Mouse (Mus musculus) myocyte (in vitro differentiated cells): Measurements from ENCODE around the gene Eif4b.

Source experiments
- CEBPB ChIP-seq: IDR thresholded peaks from 2 replicates; pipeline ENCODE4 v1.6.1; 2011; ENCODE audit warnings: mild to moderate bottlenecking, moderate library complexity; ENCODE audit not compliant: poor library complexity, insufficient read depth, severe bottlenecking
- REST ChIP-seq: IDR thresholded peaks from one replicate; pipeline ENCODE4 v1.6.1; 2011; ENCODE audit warnings: mild to moderate bottlenecking, control low read depth, moderate library complexity; ENCODE audit not compliant: insufficient read depth, insufficient read length
- TCF12 ChIP-seq: IDR thresholded peaks from one replicate; pipeline ENCODE4 v1.6.1; 2011; ENCODE audit warnings: mild to moderate bottlenecking, control low read depth; ENCODE audit not compliant: poor library complexity, insufficient read depth, severe bottlenecking
- TCF3 ChIP-seq: IDR thresholded peaks from one replicate; pipeline ENCODE4 v1.6.1; 2011; ENCODE audit warnings: low read depth, control low read depth; ENCODE audit not compliant: insufficient read length

DNA sequence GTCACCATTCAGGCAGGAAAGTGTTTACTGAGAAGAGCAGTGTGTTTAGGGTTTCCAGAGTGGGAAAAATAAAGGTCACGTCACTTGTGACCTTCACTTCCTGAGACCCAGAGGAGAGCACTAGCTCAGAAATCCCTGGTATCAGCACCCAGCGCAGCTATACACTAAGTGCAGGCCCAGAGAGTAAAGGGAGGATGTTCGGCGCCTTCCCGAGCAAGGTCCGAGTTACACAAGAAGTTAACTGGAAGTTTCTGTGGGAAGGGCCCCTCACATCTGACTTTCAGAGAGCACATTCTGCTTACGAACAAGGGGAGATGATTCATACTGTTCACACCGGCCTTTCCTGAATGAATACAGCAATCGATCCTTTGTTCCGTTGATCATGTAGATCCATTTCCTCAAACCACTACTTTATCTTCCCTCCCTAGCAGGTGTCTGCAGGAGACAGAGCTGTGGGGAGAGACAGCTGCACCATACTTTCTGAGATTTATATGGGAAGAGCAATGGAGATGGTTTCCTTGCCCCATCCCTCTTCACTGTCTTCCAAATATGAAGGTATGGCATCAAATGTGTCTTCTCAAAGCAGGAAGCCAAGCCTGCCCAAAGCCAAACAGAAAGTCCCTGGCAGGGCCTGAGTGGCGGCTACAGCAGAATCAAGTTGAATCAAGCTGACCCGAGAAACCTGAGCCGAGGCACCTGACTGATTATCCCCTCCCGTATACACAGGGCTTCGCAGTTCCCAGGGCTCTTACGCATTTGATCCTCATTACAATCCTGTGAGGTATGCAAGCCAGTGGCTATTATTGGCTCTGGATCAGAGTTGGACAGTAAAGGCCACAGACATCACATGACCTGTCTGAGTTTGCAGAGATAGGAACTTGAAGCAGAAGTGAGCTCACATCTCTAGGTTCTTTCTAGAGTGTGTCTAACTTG, 39.2 kb upstream of the Eif4b start:
- TF ChIP-seq TCF3 (no peak), TCF12 (no peak), CEBPB (no peak), REST (no peak)
